Mouse (Mus musculus) lung, adult 2 months (tissue): ENCODE data around the gene Tmppe. TPM values are rescaled to one million over a fixed set of nuclear protein-coding genes. Genes with fewer than 3 reads are reported as not detected.
"Not testable (repeated sequence)": the region's sequence is repeated elsewhere in the genome, so short reads cannot be mapped to it uniquely, and the experiment has no call there.

ENCODE experiments used
- DNase-seq: peaks from one replicate; pipeline ENCODE4 v3.0.0; 2022
- H3K4me1 ChIP-seq: fragments of 200-500 bp; 2 replicates; pipeline ENCODE4 v1.6.1; 2011; ENCODE audit warnings: low read length; ENCODE audit not compliant: control insufficient read depth, insufficient read depth
- H3K4me3 ChIP-seq: fragments of 200-500 bp; replicated peaks from 2 replicates; pipeline ENCODE3; 2011; ENCODE audit warnings: low read depth, mild to moderate bottlenecking, control low read depth, low read length; ENCODE audit errors: extremely low read depth
- CTCF ChIP-seq: fragments of 200-500 bp; IDR thresholded peaks from 2 replicates; pipeline ENCODE4 v1.5.1; 2011; ENCODE audit warnings: mild to moderate bottlenecking, low read length, control low read depth; ENCODE audit not compliant: insufficient read depth
- POLR2A ChIP-seq: fragments of 200-500 bp; IDR thresholded peaks from 2 replicates; pipeline ENCODE4 v1.6.1; 2011; ENCODE audit warnings: low read depth, mild to moderate bottlenecking, control low read depth, low read length, borderline replicate concordance; ENCODE audit errors: extremely low read depth
- WGBS: fragments of 180-500 bp; shearing (Covaris S2); methylation state at CpG from one replicate; pipeline ENCODE4 v1.1.7; 2018; 5-methylcytosine and 5-hydroxymethylcytosine counted together
- polyA plus RNA-seq: library from polyadenylated mRNA; depleted of rRNA; stranded (reverse); fragments of >200 nt; gene quantifications from 2 replicates; pipeline ENCODE4 v1.2.3, GENCODE M21; 2012; rRNA removed

The Tmppe gene
- polyA plus RNA-seq = 9.7 and 9.8 TPM in 2 replicates

DNA sequence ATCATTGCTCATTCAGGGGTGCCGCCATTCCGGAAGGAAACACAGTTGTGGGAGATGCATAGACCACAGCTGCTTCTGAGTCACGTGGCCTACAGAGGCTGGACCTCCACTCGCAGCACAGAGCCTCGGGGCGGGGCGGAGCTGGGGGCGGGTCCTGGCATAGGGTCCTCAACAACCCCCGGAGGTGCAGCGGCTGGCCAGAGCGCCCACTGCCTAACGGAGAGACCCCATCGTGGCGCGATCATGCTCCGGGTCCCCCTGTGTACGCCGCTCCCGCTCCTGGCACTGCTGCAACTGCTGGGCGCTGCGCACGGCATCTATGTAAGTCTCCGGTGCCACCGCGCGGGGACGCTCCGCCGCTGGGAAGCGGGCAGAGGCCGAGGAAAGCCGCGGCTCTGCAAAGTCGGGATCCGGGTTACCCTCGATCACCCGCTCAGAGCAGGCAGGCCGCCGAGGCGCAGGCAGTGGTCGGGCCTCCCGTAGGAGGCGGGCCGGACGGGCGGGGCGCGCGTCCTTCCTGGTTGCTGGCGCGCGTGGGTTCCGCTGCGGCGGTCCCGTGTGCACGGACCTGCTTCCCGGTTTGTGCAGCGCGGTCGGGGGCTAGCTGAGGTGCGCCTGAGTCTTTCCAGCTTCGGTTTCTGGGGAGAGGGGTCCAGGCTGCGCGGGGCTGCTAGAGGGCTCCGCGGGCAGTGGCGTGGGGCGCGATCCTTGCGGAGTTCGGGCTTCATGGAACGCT, at the start of gene Tmppe, which contains the start of gene Glb1:
TSS of gene Tmppe (plus strand) at position 157 of the 736 bp plus-strand sequence.
TSS of gene Glb1 (plus strand) at position 128 of the 736 bp plus-strand sequence.
- DNase-seq = peak; percentile 77
- Histone ChIP-seq H3K4me3 (peak within 1 kb of the TSS; percentile 92), H3K4me1 (peaks cover 5% of the 10 kb centered on the region; the same call in 1 of the 2 replicates)
- peak; percentile 61; the same call in 1 of the 2 replicates for TF ChIP-seq POLR2A
- no peak for TF ChIP-seq CTCF
- under 1% methylated on average over 73 of the region's 73 CpGs for WGBS

DNA sequence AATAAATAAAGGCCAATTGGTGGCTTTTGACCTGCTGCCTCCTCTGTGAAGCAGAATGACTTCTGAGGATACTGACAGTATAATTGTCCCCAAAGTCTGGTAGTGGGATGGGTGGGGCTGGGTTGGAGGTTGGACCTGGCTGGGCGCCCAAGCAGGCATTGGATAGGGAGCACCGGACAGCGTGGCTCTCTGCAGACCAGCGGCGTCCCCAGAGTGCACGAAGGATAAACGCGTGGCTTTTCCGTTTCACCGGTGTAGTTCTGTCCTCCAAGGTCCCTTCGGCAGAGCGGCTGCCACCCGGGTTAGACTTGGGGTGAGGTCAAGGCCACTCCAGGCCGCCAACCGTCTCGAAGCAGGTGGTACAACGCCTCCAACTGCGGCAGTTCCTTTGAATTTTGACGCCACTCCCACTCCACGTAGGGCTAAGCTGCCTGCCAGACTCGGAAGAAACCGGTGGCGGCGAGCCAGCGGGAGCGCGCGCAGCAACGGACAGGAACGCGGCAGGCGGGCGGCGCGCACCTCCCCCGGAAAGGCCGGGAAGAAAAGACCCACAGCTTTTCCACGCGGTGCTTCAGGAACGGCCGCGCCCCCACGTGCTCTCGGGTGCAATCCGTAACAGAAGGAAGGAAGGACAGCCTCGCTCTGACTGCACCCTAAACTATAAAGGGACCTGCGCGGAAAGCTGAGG, 33.0 kb upstream of the Tmppe start:
- Histone ChIP-seq H3K4me1 (no peaks in the 10 kb centered on the region), H3K4me3 (peak overlapping the region; percentile 60)
- TF ChIP-seq CTCF = no peak
- no peak for TF ChIP-seq POLR2A
- DNase-seq = peak; percentile 83
- under 1% methylated on average over 48 of the region's 48 CpGs for WGBS

DNA sequence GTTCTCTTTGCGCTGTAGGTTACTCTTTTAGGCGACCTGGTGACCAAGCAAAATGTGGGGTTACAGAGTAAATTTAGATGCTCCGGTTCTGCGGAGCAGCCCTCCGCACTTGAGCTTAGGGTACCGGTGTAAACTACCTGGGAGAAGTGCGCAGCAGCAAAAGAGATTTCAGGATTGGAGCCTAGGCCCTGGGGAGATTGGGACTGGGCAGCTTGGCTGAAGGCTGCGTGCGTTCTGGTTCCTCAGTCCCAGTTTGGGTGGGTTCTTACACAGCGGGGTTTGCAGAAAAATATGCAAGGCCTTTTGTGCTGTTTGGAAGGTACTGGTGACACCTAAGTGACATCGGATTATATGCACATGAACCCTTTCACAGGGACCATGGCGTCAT, 32.4 kb upstream of the Tmppe start:
- TF ChIP-seq CTCF (no peak), POLR2A (no peak)
- Histone ChIP-seq H3K4me3 (peak overlapping the region; percentile 57), H3K4me1 (no peaks in the 10 kb centered on the region)
- DNase-seq = no peak
- 19% methylated on average over 12 of the region's 12 CpGs for WGBS

DNA sequence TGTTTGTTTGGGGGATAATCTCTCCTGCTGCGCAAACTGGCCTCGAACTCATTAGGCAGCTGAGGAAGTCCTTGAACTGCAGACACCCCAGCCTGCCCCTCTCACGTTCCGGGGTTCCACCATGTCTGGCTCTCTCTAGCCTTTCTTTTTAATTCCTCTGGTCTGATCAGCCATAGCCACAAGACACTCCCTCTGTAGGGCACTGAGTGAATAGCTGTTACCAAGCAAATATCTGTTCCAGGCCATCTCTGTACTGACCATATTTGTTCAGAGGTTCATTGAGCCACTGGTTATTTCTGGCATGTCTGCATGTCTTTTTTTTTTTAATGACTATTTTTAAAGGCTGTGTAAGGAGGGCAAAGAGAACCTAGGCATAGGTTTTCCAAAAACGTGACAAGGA, 31.5 kb upstream of the Tmppe start:
- H3K4me1 ChIP-seq, H3K4me3 ChIP-seq, DNase-seq: not testable (repeated sequence)
- 55% methylated on average over 5 of the region's 5 CpGs for WGBS

DNA sequence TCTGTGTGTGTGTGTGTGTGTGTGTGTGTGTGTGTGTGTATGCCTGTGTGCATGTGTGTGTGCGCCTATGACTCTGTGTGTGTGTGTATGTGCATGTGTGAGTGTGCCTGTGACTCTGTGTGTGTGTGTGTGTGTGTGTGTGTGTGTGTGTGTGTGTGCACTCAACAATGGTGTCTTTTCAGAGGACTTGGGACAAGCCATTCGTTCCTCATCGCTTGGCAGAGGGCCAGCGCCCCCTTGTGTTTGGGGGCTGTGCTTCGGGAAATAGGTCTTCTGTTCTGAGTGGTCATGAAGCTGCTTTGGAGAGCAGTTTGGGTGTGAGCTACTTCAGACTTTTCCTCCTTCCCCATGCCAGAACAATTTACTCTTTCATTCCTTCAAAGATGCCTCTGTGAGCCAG, 29.2 kb upstream of the Tmppe start:
- H3K4me3 ChIP-seq, DNase-seq, H3K4me1 ChIP-seq: not testable (repeated sequence)
- WGBS = 30% methylated on average over 5 of the region's 5 CpGs

DNA sequence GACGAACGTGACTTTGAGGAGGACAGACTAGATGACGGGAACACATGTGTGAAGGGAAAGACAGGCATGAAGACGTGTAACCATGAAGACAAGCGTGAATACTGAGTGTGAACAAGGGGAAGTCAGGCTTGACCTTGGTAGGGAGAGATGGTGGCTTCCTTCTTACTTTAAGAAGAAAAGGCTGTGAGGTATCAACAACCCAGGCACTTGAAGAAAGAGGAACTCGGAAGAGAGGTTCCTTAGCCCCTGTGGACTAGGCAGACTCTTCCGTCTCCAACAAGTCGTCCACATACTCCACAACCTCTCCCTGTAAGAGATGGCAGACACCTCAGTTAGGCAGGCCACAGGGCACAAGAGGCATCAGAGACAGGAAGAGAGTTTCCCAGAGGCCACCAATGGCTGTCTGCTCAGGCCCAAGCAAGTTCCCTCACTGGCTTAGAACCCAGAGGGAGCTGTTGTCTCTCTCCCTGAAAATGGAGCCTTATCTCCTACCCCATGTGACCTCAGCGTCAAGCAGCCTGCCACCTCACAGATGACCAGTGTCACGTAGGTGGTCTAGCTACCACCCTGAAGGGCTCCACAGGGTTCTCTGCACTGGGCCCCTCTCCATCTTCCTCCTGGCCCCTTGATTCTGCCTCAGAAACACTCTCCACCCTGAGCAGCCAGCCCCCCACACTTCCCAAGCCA, 25.5 kb upstream of the Tmppe start:
- no peak overlapping the region for H3K4me3 ChIP-seq
- WGBS = 84% methylated on average over 10 of the region's 10 CpGs
- TF ChIP-seq POLR2A = no peak
- TF ChIP-seq CTCF = no peak
- H3K4me1 ChIP-seq = peaks cover 2% of the 10 kb centered on the region; the same call in 1 of the 2 replicates
- DNase-seq = no peak

GRCm38 (mm10) chr9:114377168-114377567, 23.7 kb upstream of the Tmppe start:
- TF ChIP-seq CTCF = no peak
- TF ChIP-seq POLR2A = no peak
- DNase-seq = no peak
- no peak overlapping the region for H3K4me3 ChIP-seq
- peaks cover 2% of the 10 kb centered on the region; the same call in 1 of the 2 replicates for H3K4me1 ChIP-seq
- 75% methylated on average over 10 of the region's 10 CpGs for WGBS

DNA sequence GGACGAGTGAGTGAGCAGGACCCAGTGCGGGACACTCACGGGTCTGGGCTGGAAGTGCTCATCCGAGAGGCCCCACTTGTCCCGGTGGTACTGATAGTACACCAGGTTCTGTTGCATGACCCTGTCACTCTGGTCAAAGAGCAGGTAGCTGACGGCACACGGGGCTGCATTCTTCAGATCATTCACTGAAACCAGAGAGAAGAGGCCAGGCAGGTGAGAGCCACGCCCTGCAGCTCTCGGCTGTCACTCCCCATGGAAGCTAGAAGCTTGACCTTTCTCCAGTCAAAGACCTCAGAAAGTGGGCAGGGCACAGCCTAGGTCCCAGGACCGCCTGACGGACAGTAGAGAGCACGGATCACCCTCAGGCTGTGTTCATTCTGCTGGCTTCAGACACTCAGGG, 21.0 kb upstream of the Tmppe start:
- DNase-seq = no peak
- 85% methylated on average over 12 of the region's 12 CpGs for WGBS
- Histone ChIP-seq H3K4me3 (no peak overlapping the region), H3K4me1 (peaks cover 2% of the 10 kb centered on the region; the same call in 1 of the 2 replicates)
- no peak for TF ChIP-seq POLR2A
- TF ChIP-seq CTCF = no peak

DNA sequence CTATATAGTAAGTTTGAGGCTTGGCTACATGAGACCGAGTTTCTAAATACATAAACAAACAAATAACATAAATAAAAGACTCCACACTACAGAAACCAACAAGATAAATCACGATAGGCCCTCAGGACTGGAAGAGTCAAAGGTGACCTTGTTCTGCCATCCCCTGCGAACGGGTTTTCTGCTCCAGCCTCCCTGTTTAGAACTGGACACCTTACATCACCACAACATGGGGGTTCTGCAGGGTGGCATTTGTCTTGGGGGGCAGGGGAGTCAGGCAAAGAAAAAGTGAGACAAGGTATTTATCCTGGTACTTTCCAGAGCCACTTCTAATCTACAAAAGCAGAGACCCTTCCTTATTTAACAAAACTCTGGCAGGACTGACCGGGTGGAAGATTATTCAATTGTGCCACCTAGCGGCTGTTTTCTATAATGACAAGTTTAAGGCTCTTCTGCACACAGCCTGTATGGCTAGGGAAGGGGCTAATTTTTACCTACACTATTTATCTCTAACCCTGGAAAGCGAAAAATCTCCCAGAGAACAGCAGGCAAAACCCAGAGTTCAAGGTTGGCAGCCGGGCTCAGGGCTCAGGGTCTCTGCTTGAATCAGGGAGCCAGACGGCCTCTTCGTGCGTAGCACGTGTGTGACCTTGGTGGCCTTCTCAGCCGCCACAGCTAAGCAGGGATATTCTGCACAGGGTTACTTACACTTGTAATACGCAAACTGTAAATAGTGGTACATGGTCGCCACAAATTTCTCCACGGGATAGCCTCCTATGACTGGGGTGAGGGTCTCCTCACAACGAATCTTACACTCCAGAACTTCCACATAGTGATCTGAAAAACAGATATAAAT, 19.8 kb upstream of the Tmppe start:
- 69% methylated on average over 17 of the region's 17 CpGs for WGBS

More for the DNA sequence above, 19.8 kb upstream of the Tmppe start:
- DNase-seq = no peak
- peaks cover 2% of the 10 kb centered on the region; the same call in 1 of the 2 replicates for H3K4me1 ChIP-seq
- TF ChIP-seq CTCF (peak; percentile 8; the same call in 1 of the 2 replicates), POLR2A (no peak)
- H3K4me3 ChIP-seq = no peak overlapping the region
